Mouse (Mus musculus): ENCODE data around the gene Elof1. TPM values are rescaled to one million over a fixed set of nuclear protein-coding genes. Genes with fewer than 3 reads are reported as not detected.

Elof1 gene
- polyA plus RNA-seq, 1 experiment: 12.4 TPM

DNA sequence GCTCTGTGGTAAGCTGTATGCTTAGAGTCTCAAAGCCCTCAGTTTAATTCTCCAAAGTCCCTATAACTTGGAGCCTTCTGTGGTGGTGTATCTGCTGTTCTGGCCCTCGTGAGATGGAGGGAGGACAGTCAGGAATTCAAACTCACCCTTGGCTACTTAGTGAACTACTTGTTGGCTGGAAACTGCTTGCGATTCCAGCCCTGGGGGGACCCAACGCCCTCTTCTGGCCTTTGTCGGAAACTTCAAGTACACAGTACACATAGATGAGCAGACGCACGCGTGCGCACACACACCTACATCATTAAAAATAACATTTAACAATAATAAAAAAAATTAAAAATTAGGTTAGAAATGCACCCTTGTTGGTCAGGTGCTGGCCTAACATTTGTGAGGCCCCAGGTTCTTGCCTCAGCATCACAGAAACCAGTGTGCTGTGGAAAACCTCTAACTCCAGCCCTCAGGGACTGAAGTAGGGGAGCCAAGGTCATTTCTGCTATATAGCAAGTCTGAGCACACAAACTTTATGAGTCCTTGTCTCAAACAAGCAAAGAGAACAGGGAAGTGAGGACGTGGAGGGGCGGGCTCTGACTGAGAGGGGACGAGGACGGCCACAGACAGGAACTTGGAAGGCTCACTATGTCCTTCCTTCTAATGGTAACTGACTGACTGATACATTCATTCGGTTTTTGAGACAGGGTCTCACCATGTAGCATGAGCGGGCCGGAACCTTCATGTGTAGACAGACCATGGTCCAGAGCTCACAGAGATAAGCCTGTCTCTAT lies 8.5 kb upstream of the Elof1 start:
- Histone ChIP-seq H3K36me3 (ENCODE audit: control insufficient read depth) (peaks cover 64% of the 10 kb centered on the region), H3K4me3 (replicated peaks) (no peak overlapping the region), H3K4me1 (ENCODE audit: control insufficient read depth) (peaks cover 65% of the 10 kb centered on the region), H3K9me3 (ENCODE audit: control insufficient read depth, low read length) (no peaks in the 10 kb centered on the region), H3K27me3 (ENCODE audit: control insufficient read depth) (no peaks in the 10 kb centered on the region)
- no peak for TF ChIP-seq GATA1 (IDR thresholded peaks at IDR 0.05; ENCODE audit: low read length)
- TF ChIP-seq TAL1 (IDR thresholded peaks at IDR 0.05; ENCODE audit: low read length): no peak

DNA sequence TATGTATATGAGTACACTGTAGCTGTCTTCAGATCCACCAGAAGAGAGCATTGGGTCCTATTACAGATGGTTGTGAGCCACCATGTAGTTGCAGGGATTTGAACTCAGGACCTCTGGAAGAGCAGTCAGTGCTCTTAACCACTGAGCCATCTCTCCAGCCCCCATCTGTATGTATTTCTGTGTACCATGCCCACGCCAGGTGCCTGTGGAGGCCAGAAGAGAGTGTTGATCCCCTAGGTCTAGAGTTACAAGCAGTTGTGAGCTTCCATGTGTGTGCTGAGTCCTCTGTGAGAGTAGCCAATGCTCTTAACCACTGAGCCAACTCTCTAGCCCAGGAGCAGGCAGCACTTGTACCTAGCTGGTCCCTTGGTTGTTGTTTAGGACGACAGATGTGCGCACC lies 7.2 kb upstream of the Elof1 start:
- Histone ChIP-seq H3K9me3 (ENCODE audit: control insufficient read depth, low read length) (no peaks in the 10 kb centered on the region), H3K4me3 (replicated peaks) (no peak overlapping the region), H3K36me3 (ENCODE audit: control insufficient read depth) (peaks cover 51% of the 10 kb centered on the region), H3K27me3 (ENCODE audit: control insufficient read depth) (no peaks in the 10 kb centered on the region), H3K4me1 (ENCODE audit: control insufficient read depth) (peaks cover 58% of the 10 kb centered on the region)
- TF ChIP-seq TAL1 (IDR thresholded peaks at IDR 0.05; ENCODE audit: low read length): no peak
- no peak for TF ChIP-seq GATA1 (IDR thresholded peaks at IDR 0.05; ENCODE audit: low read length)

DNA sequence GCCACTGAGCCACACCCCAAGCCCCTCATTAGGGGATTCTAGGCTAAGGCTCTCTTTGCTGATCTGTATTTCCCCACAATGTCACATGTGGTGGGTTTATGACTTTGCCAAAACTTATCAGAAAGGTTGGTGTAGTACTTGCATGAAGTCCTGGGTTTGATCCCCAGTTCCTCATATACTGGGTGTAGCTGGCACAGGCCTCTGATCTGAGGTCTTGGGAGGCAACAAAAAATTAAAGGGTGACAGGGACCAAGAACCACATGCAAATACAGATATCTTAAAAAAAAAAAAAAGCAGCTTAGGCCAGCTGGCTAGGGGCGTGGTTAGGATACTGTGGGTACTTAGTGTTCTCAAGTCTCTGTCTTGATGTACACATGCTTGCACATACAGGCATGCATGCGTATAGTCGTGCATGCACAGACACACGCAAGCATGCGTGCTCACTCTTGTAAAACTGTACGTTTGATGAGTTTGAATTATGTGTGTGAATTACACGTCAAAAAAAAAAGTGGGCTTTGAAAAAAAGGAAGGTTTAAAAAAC lies 6.2 kb upstream of the Elof1 start:
- TF ChIP-seq TAL1 (IDR thresholded peaks at IDR 0.05; ENCODE audit: low read length) (no peak), GATA1 (IDR thresholded peaks at IDR 0.05; ENCODE audit: low read length) (no peak)
- peaks cover 41% of the 10 kb centered on the region for H3K36me3 ChIP-seq (ENCODE audit: control insufficient read depth)
- no peaks in the 10 kb centered on the region for H3K27me3 ChIP-seq (ENCODE audit: control insufficient read depth)
- H3K9me3 ChIP-seq (ENCODE audit: control insufficient read depth, low read length): no peaks in the 10 kb centered on the region
- H3K4me1 ChIP-seq (ENCODE audit: control insufficient read depth): peaks cover 59% of the 10 kb centered on the region
- no peak overlapping the region for H3K4me3 ChIP-seq (replicated peaks)

DNA sequence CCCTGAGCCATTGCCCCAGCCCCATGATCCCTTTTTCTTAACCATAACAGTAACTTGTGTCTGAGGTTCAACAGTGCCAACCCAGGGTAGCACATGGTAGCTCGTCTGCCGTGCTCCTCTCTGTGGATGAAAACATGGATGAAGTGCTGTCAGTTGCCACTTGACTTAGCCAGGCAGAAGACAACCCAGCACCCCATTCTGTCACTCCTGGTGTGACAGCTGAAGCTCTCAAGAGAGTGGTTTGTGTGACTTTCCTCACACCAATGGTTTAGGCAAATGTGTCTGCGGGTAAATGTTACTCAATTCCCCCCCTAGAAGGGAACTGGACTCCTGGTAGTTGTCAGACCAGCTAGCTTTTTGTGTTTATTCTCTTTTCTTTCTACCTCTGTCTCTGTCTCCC lies 5.0 kb upstream of the Elof1 start:
- Histone ChIP-seq H3K36me3 (ENCODE audit: control insufficient read depth) (peaks cover 30% of the 10 kb centered on the region), H3K9me3 (ENCODE audit: control insufficient read depth, low read length) (no peaks in the 10 kb centered on the region), H3K4me1 (ENCODE audit: control insufficient read depth) (peaks cover 67% of the 10 kb centered on the region), H3K27me3 (ENCODE audit: control insufficient read depth) (no peaks in the 10 kb centered on the region), H3K4me3 (replicated peaks) (no peak overlapping the region)
- TF ChIP-seq TAL1 (IDR thresholded peaks at IDR 0.05; ENCODE audit: low read length) (no peak), GATA1 (IDR thresholded peaks at IDR 0.05; ENCODE audit: low read length) (no peak)

DNA sequence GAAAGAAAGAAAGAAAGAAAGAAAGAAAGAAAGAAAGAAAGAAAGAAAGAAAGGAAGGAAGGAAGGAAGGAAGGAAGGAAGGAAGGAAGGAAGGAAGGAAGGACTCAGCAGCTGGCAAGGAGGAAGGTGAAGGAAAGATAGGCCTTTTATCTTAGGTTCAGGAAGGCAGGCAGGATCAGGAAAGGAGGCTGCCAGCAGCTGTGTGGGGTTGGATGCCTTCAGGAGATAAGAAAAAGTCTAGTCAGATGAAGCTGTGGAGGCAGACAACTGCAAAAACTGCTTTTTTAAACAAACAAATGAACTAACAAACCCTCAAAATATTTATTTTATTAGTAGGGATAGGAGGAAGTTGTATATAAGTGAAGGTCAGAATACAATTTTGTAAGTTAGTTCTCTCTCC lies 4.6 kb upstream of the Elof1 start:
- no peaks in the 10 kb centered on the region for H3K9me3 ChIP-seq (ENCODE audit: control insufficient read depth, low read length)
- peaks cover 25% of the 10 kb centered on the region for H3K36me3 ChIP-seq (ENCODE audit: control insufficient read depth)
- H3K27me3 ChIP-seq (ENCODE audit: control insufficient read depth): no peaks in the 10 kb centered on the region
- peaks cover 63% of the 10 kb centered on the region for H3K4me1 ChIP-seq (ENCODE audit: control insufficient read depth)
- H3K4me3 ChIP-seq (replicated peaks): no peak overlapping the region
- TF ChIP-seq TAL1 (IDR thresholded peaks at IDR 0.05; ENCODE audit: low read length) (no peak), GATA1 (IDR thresholded peaks at IDR 0.05; ENCODE audit: low read length) (no peak)

DNA sequence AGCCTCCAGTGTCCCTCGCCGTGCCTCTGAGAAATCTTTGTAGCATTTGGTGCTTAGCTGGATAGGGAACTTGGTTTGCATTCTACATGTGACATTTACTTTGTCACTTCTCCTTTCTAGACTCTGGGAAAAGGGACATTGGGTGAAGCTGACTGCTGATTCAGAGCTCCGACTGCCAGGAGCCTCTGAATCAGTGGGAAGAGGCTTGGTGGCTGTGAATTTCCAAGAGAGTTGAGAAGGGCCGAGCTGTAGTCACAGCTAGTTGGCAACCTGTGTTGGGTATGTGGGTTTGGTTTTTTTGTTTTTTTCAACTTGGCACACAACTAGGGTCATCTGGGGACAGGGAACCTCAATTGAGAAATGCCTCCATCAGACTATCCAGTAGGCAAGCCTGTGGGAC lies 2.6 kb upstream of the Elof1 start:
- peaks cover 68% of the 10 kb centered on the region for H3K4me1 ChIP-seq (ENCODE audit: control insufficient read depth)
- peaks cover 12% of the 10 kb centered on the region for H3K36me3 ChIP-seq (ENCODE audit: control insufficient read depth)
- no peak for TF ChIP-seq TAL1 (IDR thresholded peaks at IDR 0.05; ENCODE audit: low read length)
- no peak for TF ChIP-seq GATA1 (IDR thresholded peaks at IDR 0.05; ENCODE audit: low read length)
- H3K4me3 ChIP-seq (replicated peaks): no peak overlapping the region
- H3K27me3 ChIP-seq (ENCODE audit: control insufficient read depth): no peaks in the 10 kb centered on the region
- no peaks in the 10 kb centered on the region for H3K9me3 ChIP-seq (ENCODE audit: control insufficient read depth, low read length)

DNA sequence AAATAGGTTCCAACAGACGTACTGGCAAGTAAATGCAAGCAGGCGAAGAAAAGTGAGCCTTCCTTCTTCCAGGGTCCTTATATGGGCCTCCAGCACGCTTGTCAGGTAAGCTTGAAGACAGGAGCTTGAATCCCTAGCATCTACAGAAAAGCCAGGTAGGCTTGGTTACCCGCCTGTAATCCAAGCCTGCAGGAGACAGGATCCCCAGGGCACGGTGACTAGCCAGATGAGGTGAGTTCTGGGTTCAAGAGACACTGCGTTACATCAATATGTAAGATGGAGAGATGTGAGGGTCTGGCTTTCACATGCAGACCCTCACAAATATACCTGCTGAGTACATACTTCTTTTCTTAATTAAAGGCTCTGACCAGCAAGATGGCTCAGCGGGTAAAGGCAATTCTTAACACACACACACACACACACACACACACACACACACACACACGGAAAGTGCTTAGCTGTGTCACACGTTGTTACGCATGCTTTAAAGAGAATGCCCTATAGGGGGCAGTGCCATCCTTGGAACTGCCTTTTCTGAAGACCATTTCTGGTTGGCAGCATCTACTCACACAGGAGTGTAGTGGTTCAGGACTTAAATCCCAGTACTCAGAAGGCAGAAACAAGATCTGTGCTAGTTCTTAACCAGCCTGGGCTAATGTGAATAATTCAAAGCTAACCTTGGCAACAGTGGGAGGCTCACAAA lies 933 bp upstream of the Elof1 start:
- TF ChIP-seq GATA1 (IDR thresholded peaks at IDR 0.05; ENCODE audit: low read length) (no peak), TAL1 (IDR thresholded peaks at IDR 0.05; ENCODE audit: low read length) (no peak)
- H3K4me1 ChIP-seq (ENCODE audit: control insufficient read depth): peaks cover 57% of the 10 kb centered on the region
- peak overlapping the region; percentile 83 for H3K4me3 ChIP-seq (replicated peaks)

DNA sequence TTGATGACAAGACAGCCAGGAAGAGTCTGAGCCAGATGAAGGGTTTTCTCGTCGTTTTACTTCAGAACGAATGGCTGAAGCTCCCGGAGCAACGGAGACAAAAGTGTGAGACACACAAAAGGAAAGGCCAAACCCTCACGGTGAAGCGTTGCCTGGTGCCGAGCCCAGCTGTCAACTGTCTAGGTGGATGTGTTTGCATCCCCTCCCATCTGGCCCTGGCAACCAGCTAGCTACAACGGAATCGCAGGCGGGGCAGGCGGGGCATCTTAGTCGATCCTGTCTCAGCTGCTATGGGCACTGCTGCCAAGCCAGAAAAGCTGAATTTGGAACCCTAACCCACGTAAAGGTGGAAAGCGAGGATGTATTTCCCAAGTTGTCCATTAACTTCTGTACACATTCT lies 886 bp downstream of the Elof1 start:
- Histone ChIP-seq H3K27me3 (ENCODE audit: control insufficient read depth) (no peaks in the 10 kb centered on the region), H3K9me3 (ENCODE audit: control insufficient read depth, low read length) (no peaks in the 10 kb centered on the region), H3K36me3 (ENCODE audit: control insufficient read depth) (peaks cover 42% of the 10 kb centered on the region), H3K4me3 (replicated peaks) (peak overlapping the region; percentile 83), H3K4me1 (ENCODE audit: control insufficient read depth) (peaks cover 40% of the 10 kb centered on the region)
- TF ChIP-seq TAL1 (IDR thresholded peaks at IDR 0.05; ENCODE audit: low read length) (no peak), GATA1 (IDR thresholded peaks at IDR 0.05; ENCODE audit: low read length) (no peak)

More for the DNA sequence above, 933 bp upstream of the Elof1 start:
- Histone ChIP-seq H3K27me3 (ENCODE audit: control insufficient read depth) (no peaks in the 10 kb centered on the region), H3K36me3 (ENCODE audit: control insufficient read depth) (peaks cover 23% of the 10 kb centered on the region), H3K9me3 (ENCODE audit: control insufficient read depth, low read length) (no peaks in the 10 kb centered on the region)

DNA sequence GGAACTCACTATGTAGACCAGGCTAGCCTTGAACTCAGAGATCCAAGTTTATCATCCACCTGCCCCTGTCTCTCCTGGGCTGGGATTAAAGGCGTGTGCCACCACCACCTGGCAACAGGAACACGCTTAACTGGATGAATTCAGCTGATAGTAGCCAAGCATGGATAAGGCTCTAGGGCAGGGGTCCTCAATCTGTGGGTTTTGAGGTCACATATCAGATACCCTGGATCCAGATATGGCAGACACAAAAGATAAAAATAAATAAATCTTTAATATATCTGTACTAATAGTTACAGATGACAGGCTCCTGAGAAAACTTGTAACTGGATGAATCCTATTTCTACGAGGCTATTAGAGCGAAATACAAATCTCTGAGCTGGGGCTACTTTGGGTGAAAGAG lies 1.3 kb downstream of the Elof1 start:
- Histone ChIP-seq H3K27me3 (ENCODE audit: control insufficient read depth) (no peaks in the 10 kb centered on the region), H3K4me1 (ENCODE audit: control insufficient read depth) (peaks cover 35% of the 10 kb centered on the region), H3K9me3 (ENCODE audit: control insufficient read depth, low read length) (no peaks in the 10 kb centered on the region), H3K36me3 (ENCODE audit: control insufficient read depth) (peaks cover 46% of the 10 kb centered on the region), H3K4me3 (replicated peaks) (peak overlapping the region; percentile 83)
- TF ChIP-seq TAL1 (IDR thresholded peaks at IDR 0.05; ENCODE audit: low read length): no peak
- TF ChIP-seq GATA1 (IDR thresholded peaks at IDR 0.05; ENCODE audit: low read length): no peak

Measured in erythroblast, embryonic 14.5 days (primary cell).